Mouse (Mus musculus): ENCODE results near the gene Kcnj6. TPM values are rescaled to one million over a fixed set of nuclear protein-coding genes. Genes with fewer than 3 reads are reported as not detected.
A peak's percentile ranks its signal among the peaks of the same experiment; 100 is the strongest.

Gene Kcnj6
- polyA plus RNA-seq, 1 experiment from 2014 or later, result not detected

GRCm38 (mm10) chr16:94883196-94883595 lies 114.3 kb downstream of the Kcnj6 start:
- ATAC-seq (replicated peaks; ENCODE audit: low FRiP score), result no peak
- Histone ChIP-seq H3K9ac (no peak overlapping the region), H3K27me3 (no peaks in the 10 kb centered on the region)

GRCm38 (mm10) chr16:94882111-94882510 lies 115.4 kb downstream of the Kcnj6 start:
- H3K9me3 ChIP-seq (replicated peaks), result no peaks in the 10 kb centered on the region
- no peak for ATAC-seq (replicated peaks; ENCODE audit: low FRiP score)
- H3K27me3 ChIP-seq, result no peaks in the 10 kb centered on the region
- H3K27ac ChIP-seq, result no peak overlapping the region
- H3K4me1 ChIP-seq, result no peaks in the 10 kb centered on the region
- H3K36me3 ChIP-seq, result no peaks in the 10 kb centered on the region
- H3K9ac ChIP-seq, result no peak overlapping the region
- WGBS, result 53% methylated on average over 7 of the region's 7 CpGs
- no peak overlapping the region for H3K4me3 ChIP-seq (replicated peaks)
- no peak overlapping the region for H3K4me2 ChIP-seq

More at GRCm38 (mm10) chr16:94883196-94883595, 114.3 kb downstream of the Kcnj6 start:
- H3K27ac ChIP-seq, result no peak overlapping the region
- 87% methylated on average over 8 of the region's 8 CpGs for WGBS
- H3K4me3 ChIP-seq (replicated peaks), result no peak overlapping the region
- no peaks in the 10 kb centered on the region for H3K36me3 ChIP-seq
- no peaks in the 10 kb centered on the region for H3K9me3 ChIP-seq (replicated peaks)
- H3K4me1 ChIP-seq, result peaks cover under 1% of the 10 kb centered on the region; the same call in 1 of the 2 replicates
- no peak overlapping the region for H3K4me2 ChIP-seq

GRCm38 (mm10) chr16:94872614-94873272 lies 124.8 kb downstream of the Kcnj6 start:
- WGBS, result 55% methylated on average over 9 of the region's 9 CpGs
- no peak overlapping the region for H3K9ac ChIP-seq
- H3K4me3 ChIP-seq (replicated peaks), result no peak overlapping the region
- no peaks in the 10 kb centered on the region for H3K27me3 ChIP-seq
- no peaks in the 10 kb centered on the region for H3K4me1 ChIP-seq
- H3K9me3 ChIP-seq (replicated peaks), result no peaks in the 10 kb centered on the region
- no peaks in the 10 kb centered on the region for H3K36me3 ChIP-seq
- no peak overlapping the region for H3K4me2 ChIP-seq
- ATAC-seq (replicated peaks; ENCODE audit: low FRiP score), result no peak
- H3K27ac ChIP-seq, result no peak overlapping the region

GRCm38 (mm10) chr16:94868354-94868753 lies 129.1 kb downstream of the Kcnj6 start:
- WGBS, result 64% methylated on average over 5 of the region's 5 CpGs
- ATAC-seq (replicated peaks; ENCODE audit: low FRiP score), result no peak

GRCm38 (mm10) chr16:94866300-94866956 lies 131.1 kb downstream of the Kcnj6 start:
- Histone ChIP-seq H3K4me3 (replicated peaks) (no peak overlapping the region), H3K9ac (no peak overlapping the region), H3K4me2 (no peak overlapping the region), H3K9me3 (replicated peaks) (no peaks in the 10 kb centered on the region), H3K27me3 (no peaks in the 10 kb centered on the region), H3K36me3 (no peaks in the 10 kb centered on the region), H3K27ac (no peak overlapping the region), H3K4me1 (0 out of 2 replicates have a peak, but pooled peaks cover 3% of the 10 kb centered on the region)
- peak; percentile 62; the same call in 1 of the 2 replicates for ATAC-seq (replicated peaks; ENCODE audit: low FRiP score)
- 48% methylated on average over 14 of the region's 14 CpGs for WGBS

More at GRCm38 (mm10) chr16:94868354-94868753, 129.1 kb downstream of the Kcnj6 start:
- Histone ChIP-seq H3K27me3 (no peaks in the 10 kb centered on the region), H3K4me1 (0 out of 2 replicates have a peak, but pooled peaks cover 3% of the 10 kb centered on the region), H3K4me2 (no peak overlapping the region), H3K36me3 (no peaks in the 10 kb centered on the region), H3K4me3 (replicated peaks) (no peak overlapping the region), H3K9me3 (replicated peaks) (no peaks in the 10 kb centered on the region), H3K27ac (no peak overlapping the region), H3K9ac (no peak overlapping the region)

GRCm38 (mm10) chr16:94865796-94866195 lies 131.7 kb downstream of the Kcnj6 start:
- ATAC-seq (replicated peaks; ENCODE audit: low FRiP score), result no peak
- Histone ChIP-seq H3K9ac (no peak overlapping the region), H3K4me1 (0 out of 2 replicates have a peak, but pooled peaks cover 3% of the 10 kb centered on the region), H3K4me3 (replicated peaks) (no peak overlapping the region), H3K9me3 (replicated peaks) (no peaks in the 10 kb centered on the region), H3K27ac (no peak overlapping the region), H3K4me2 (no peak overlapping the region), H3K36me3 (no peaks in the 10 kb centered on the region), H3K27me3 (no peaks in the 10 kb centered on the region)
- WGBS, result 91% methylated on average over 1 of the region's 1 CpGs

- Histone ChIP-seq H3K4me1 (0 out of 2 replicates have a peak, but pooled peaks cover 3% of the 10 kb centered on the region), H3K9me3 (replicated peaks) (no peaks in the 10 kb centered on the region), H3K4me3 (replicated peaks) (no peak overlapping the region), H3K27me3 (no peaks in the 10 kb centered on the region), H3K27ac (no peak overlapping the region), H3K36me3 (no peaks in the 10 kb centered on the region), H3K9ac (no peak overlapping the region), H3K4me2 (no peak overlapping the region)
- 85% methylated on average over 7 of the region's 7 CpGs for WGBS
- ATAC-seq (replicated peaks; ENCODE audit: low FRiP score), result no peak
These were observed 132.4 kb downstream of the Kcnj6 start for GRCm38 (mm10) chr16:94865101-94865500.

GRCm38 (mm10) chr16:94863475-94863874 lies 134.0 kb downstream of the Kcnj6 start:
- no peak overlapping the region for H3K27ac ChIP-seq
- ATAC-seq (replicated peaks; ENCODE audit: low FRiP score), result no peak
- H3K4me3 ChIP-seq (replicated peaks), result no peak overlapping the region
- H3K4me1 ChIP-seq, result 0 out of 2 replicates have a peak, but pooled peaks cover 3% of the 10 kb centered on the region
- H3K9ac ChIP-seq, result no peak overlapping the region
- no peaks in the 10 kb centered on the region for H3K36me3 ChIP-seq
- H3K4me2 ChIP-seq, result no peak overlapping the region
- no peaks in the 10 kb centered on the region for H3K9me3 ChIP-seq (replicated peaks)
- 90% methylated on average over 5 of the region's 5 CpGs for WGBS
- no peaks in the 10 kb centered on the region for H3K27me3 ChIP-seq

- Histone ChIP-seq H3K36me3 (no peaks in the 10 kb centered on the region), H3K9ac (no peak overlapping the region), H3K27me3 (no peaks in the 10 kb centered on the region), H3K4me2 (no peak overlapping the region), H3K9me3 (replicated peaks) (no peaks in the 10 kb centered on the region), H3K27ac (no peak overlapping the region), H3K4me1 (peaks cover 11% of the 10 kb centered on the region; the same call in 1 of the 2 replicates), H3K4me3 (replicated peaks) (no peak overlapping the region)
- ATAC-seq (replicated peaks; ENCODE audit: low FRiP score), result no peak
- WGBS, result 91% methylated on average over 5 of the region's 5 CpGs
These were observed 141.5 kb downstream of the Kcnj6 start for GRCm38 (mm10) chr16:94855990-94856389.

GRCm38 (mm10) chr16:94852407-94853160 lies 144.9 kb downstream of the Kcnj6 start:
- peak; percentile 73; the same call in 1 of the 2 replicates for ATAC-seq (replicated peaks; ENCODE audit: low FRiP score)

GRCm38 (mm10) chr16:94850393-94850792 lies 147.1 kb downstream of the Kcnj6 start:
- Histone ChIP-seq H3K4me3 (replicated peaks) (no peak overlapping the region), H3K27ac (no peak overlapping the region), H3K4me1 (peaks cover 23% of the 10 kb centered on the region), H3K9ac (no peak overlapping the region), H3K4me2 (no peak overlapping the region), H3K27me3 (no peaks in the 10 kb centered on the region), H3K9me3 (replicated peaks) (no peaks in the 10 kb centered on the region), H3K36me3 (no peaks in the 10 kb centered on the region)
- 50% methylated on average over 14 of the region's 14 CpGs for WGBS
- no peak for ATAC-seq (replicated peaks; ENCODE audit: low FRiP score)

More at GRCm38 (mm10) chr16:94852407-94853160, 144.9 kb downstream of the Kcnj6 start:
- Histone ChIP-seq H3K36me3 (no peaks in the 10 kb centered on the region), H3K4me1 (peaks cover 23% of the 10 kb centered on the region), H3K27ac (no peak overlapping the region; the same call in 1 of the 2 replicates), H3K4me3 (replicated peaks) (no peak overlapping the region), H3K27me3 (no peaks in the 10 kb centered on the region), H3K4me2 (no peak overlapping the region), H3K9ac (no peak overlapping the region), H3K9me3 (replicated peaks) (no peaks in the 10 kb centered on the region)
- 55% methylated on average over 19 of the region's 19 CpGs for WGBS

- 91% methylated on average over 5 of the region's 5 CpGs for WGBS
These were observed 151.5 kb downstream of the Kcnj6 start for GRCm38 (mm10) chr16:94845996-94846395.

More at GRCm38 (mm10) chr16:94845996-94846395, 151.5 kb downstream of the Kcnj6 start:
- Histone ChIP-seq H3K4me2 (no peak overlapping the region), H3K4me3 (replicated peaks) (no peak overlapping the region), H3K36me3 (no peaks in the 10 kb centered on the region), H3K27me3 (no peaks in the 10 kb centered on the region), H3K4me1 (peaks cover 11% of the 10 kb centered on the region; the same call in 1 of the 2 replicates), H3K27ac (no peak overlapping the region), H3K9ac (no peak overlapping the region), H3K9me3 (replicated peaks) (no peaks in the 10 kb centered on the region)
- ATAC-seq (replicated peaks; ENCODE audit: low FRiP score), result no peak

Measured in kidney, embryonic 15.5 days (tissue).